Mouse (Mus musculus) midbrain, embryonic 15.5 days (tissue): ENCODE results near the gene Peak1. TPM values are rescaled to one million over a fixed set of nuclear protein-coding genes. Genes with fewer than 3 reads are reported as not detected.

Experiments
- ATAC-seq: fragments of 200-750 bp; cut with Nextera tagmentation; replicated peaks from 2 replicates; pipeline ENCODE4 v1.8.0; 2017; ENCODE audit warnings: moderate TSS enrichment
- H3K27ac ChIP-seq: fragments of 300-500 bp; sonication (generic); 2 replicates; pipeline ENCODE4 v1.5.1; 2015; ENCODE audit warnings: mild to moderate bottlenecking, inconsistent platforms
- H3K27me3 ChIP-seq: fragments of 300-500 bp; sonication (generic); replicated peaks from 2 replicates; pipeline ENCODE4 v1.6.1; 2015; ENCODE audit warnings: inconsistent platforms
- H3K36me3 ChIP-seq: fragments of 300-500 bp; sonication (generic); replicated peaks from 2 replicates; pipeline ENCODE4 v1.6.1; 2015; ENCODE audit warnings: inconsistent platforms
- H3K4me1 ChIP-seq: fragments of 300-500 bp; sonication (generic); 2 replicates; pipeline ENCODE4 v1.6.1; 2015; ENCODE audit warnings: inconsistent platforms
- H3K4me2 ChIP-seq: fragments of 300-500 bp; sonication (generic); 2 replicates; pipeline ENCODE4 v1.6.1; 2015; ENCODE audit warnings: inconsistent platforms, mild to moderate bottlenecking, moderate library complexity
- H3K4me3 ChIP-seq: fragments of 300-500 bp; sonication (generic); 2 replicates; pipeline ENCODE4 v1.5.1; 2015; ENCODE audit warnings: mild to moderate bottlenecking, inconsistent platforms
- H3K9ac ChIP-seq: fragments of 300-500 bp; sonication (generic); 2 replicates; pipeline ENCODE4 v1.6.1; 2015; ENCODE audit warnings: mild to moderate bottlenecking, inconsistent platforms
- H3K9me3 ChIP-seq: fragments of 300-500 bp; sonication (generic); 2 replicates; pipeline ENCODE4 v1.6.1; 2016; ENCODE audit warnings: inconsistent platforms
- WGBS: fragments of 180-500 bp; shearing (Covaris S2); methylation state at CpG from one replicate; pipeline ENCODE4 v1.1.7; 2015; ENCODE audit warnings: mixed read lengths; 5-methylcytosine and 5-hydroxymethylcytosine counted together
- polyA plus RNA-seq: library from polyadenylated mRNA; unstranded; fragments of >200 nt; fragmentation: Nextera tagmentation; extraction: Ambion mirVana; gene quantifications from 2 replicates; pipeline ENCODE4 v1.2.1, GENCODE M21; 2015

The Peak1 gene
- polyA plus RNA-seq, 1 experiment from 2014 or later, result 4.4 TPM

DNA sequence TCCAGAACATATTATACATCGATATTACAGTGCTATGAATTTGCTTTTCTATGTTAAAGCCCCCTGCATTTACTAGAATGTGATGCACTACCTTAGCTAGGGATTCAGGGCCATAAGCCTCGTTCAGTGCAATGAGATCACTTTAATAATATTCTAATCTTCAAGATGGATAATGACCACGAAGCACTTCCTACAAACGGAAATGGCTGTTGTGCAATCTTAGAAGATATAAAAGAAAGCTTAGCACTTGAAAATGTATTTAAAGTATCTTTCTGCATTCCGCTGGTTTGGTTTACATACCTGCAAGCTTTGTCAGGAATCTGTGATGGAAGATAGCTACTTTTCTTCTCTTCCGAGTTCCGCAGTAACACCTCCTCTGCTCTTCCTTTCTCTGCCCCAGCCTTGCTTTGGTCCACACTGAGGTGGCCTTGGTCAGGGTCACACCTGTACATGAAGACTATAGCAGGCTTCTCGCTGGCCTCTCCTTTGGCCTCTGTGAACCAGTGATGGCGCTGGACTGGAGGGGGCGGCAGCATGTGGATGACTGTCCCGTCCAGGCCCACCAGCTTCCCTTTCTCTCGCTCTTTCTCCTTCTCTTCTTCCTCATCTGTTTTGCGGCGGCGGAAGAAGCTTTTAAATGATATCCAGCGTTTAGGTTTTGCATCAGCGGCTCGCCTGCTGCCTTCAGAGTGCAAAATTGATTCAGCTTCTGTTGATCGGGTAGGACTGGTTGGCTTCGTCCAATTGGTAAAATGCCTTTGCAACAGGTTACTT is 160.5 kb downstream of the Peak1 start:
- no peak overlapping the region for H3K9ac ChIP-seq
- peaks cover 3% of the 10 kb centered on the region; the same call in 1 of the 2 replicates for H3K36me3 ChIP-seq
- H3K27me3 ChIP-seq, result no peaks in the 10 kb centered on the region
- no peak overlapping the region for H3K27ac ChIP-seq
- no peak for ATAC-seq
- 93% methylated on average over 20 of the region's 20 CpGs for WGBS
- no peaks in the 10 kb centered on the region for H3K4me1 ChIP-seq
- H3K9me3 ChIP-seq, result peaks cover 6% of the 10 kb centered on the region
- H3K4me3 ChIP-seq, result no peak overlapping the region
- no peak overlapping the region for H3K4me2 ChIP-seq

DNA sequence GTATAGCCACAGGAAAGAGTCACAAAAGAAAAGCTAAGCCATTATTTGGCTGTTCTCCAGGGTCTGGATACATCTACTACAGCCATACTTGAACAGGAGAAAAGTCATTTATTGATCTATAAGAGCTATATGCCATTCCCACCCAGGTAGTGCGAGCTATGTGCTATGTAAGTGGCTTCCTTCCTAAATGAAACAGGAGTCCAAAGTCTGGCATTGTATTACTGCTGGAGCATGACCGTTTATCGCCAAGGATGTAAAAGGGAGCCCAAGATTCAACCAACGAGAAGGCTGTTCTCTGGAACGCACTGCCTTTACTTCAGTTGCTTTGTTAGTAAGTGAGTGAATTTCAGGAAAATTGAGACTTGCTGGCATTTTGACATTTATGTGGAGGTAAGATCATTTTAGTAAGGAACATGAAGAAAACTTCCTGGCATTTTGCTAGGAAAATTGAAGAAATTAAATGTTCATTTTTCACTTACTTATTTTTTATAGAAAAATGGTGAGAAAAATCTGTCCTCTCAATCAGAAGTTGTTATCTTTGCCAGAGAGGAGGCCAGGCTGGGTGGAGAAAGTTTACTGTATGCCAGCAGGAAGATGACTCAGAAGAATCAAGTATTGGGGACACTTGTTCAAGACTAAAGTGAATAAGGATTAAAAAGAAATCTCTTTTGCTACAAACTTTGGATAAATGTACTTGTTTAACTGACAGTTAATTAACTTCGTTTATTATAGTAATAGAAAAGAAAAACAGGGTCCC is 162.0 kb downstream of the Peak1 start:
- no peak for ATAC-seq
- Histone ChIP-seq H3K9me3 (peaks cover 6% of the 10 kb centered on the region), H3K4me2 (no peak overlapping the region), H3K4me1 (no peaks in the 10 kb centered on the region), H3K4me3 (no peak overlapping the region), H3K9ac (no peak overlapping the region), H3K36me3 (peaks cover 3% of the 10 kb centered on the region; the same call in 1 of the 2 replicates), H3K27ac (no peak overlapping the region), H3K27me3 (no peaks in the 10 kb centered on the region)
- 84% methylated on average over 6 of the region's 6 CpGs for WGBS

DNA sequence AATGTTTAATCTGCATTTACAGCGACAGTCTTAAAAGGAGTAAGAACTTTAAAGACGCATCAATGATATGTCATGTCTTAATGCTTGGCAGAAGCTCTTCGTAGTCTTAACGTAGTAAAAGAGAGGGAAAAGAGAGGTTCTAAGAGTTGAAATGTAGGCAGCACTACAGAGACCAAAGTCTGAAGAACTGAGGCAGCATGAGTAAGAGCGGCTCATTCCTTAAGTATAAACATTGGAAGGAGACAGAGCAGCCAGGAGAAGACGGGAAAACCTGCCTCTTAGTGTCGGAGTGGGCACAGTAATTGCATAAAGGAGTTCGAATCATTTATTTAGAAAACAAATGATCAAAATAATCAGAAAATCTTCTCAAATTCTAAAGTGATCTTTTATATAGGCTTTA is 173.5 kb downstream of the Peak1 start:
- 83% methylated on average over 8 of the region's 8 CpGs for WGBS

DNA sequence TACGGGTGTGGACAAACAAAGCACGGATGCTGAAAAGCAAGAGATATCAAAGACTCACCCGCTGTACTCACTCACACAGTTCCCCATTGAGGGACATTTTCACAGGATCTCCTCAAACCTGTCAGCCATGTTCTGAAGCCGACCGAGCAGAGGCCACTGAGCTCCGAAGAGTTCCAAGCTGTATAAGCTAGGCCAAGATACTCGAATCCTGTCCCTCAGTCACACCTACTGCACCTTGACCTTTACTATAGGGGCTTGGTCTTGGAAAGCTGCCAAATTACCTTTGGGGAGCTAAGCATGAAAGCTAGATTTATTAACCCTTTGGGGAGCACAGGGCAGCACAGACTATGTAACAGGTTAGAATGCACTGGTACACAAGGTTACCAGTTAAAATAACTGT is 174.0 kb downstream of the Peak1 start:
- Histone ChIP-seq H3K9me3 (no peaks in the 10 kb centered on the region), H3K4me1 (no peaks in the 10 kb centered on the region), H3K9ac (no peak overlapping the region), H3K27ac (no peak overlapping the region), H3K4me3 (no peak overlapping the region), H3K27me3 (no peaks in the 10 kb centered on the region), H3K36me3 (no peaks in the 10 kb centered on the region), H3K4me2 (no peak overlapping the region)
- ATAC-seq, result no peak
- WGBS, result 90% methylated on average over 7 of the region's 7 CpGs

More for the DNA sequence above, 173.5 kb downstream of the Peak1 start:
- ATAC-seq, result no peak
- Histone ChIP-seq H3K9ac (no peak overlapping the region), H3K4me3 (no peak overlapping the region), H3K4me2 (no peak overlapping the region), H3K27me3 (no peaks in the 10 kb centered on the region), H3K4me1 (no peaks in the 10 kb centered on the region), H3K27ac (no peak overlapping the region), H3K9me3 (no peaks in the 10 kb centered on the region), H3K36me3 (no peaks in the 10 kb centered on the region)

DNA sequence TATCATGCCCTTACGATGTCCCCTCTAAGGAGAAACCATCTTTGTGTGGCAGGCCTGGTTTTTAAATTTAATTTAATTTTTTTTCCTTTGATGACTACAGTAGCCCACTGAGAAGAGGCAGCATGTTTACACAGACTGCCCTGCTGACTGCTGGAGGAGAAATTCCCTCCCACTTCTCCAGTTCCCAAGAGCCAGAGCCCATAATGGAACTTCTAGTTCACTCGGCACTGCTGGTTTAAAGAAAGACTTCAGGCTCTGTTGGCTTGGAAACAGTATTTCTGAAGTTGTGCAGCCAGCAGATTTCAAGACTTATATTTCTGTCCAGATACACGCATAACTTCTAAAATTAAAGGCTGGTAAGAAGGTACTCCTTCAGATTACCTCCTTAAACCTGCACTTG is 175.2 kb downstream of the Peak1 start:
- H3K27ac ChIP-seq, result no peak overlapping the region
- H3K4me2 ChIP-seq, result no peak overlapping the region
- ATAC-seq, result no peak
- H3K4me1 ChIP-seq, result no peaks in the 10 kb centered on the region
- no peaks in the 10 kb centered on the region for H3K36me3 ChIP-seq
- H3K9me3 ChIP-seq, result no peaks in the 10 kb centered on the region
- H3K4me3 ChIP-seq, result no peak overlapping the region
- H3K9ac ChIP-seq, result no peak overlapping the region
- no peaks in the 10 kb centered on the region for H3K27me3 ChIP-seq
- 71% methylated on average over 3 of the region's 3 CpGs for WGBS

DNA sequence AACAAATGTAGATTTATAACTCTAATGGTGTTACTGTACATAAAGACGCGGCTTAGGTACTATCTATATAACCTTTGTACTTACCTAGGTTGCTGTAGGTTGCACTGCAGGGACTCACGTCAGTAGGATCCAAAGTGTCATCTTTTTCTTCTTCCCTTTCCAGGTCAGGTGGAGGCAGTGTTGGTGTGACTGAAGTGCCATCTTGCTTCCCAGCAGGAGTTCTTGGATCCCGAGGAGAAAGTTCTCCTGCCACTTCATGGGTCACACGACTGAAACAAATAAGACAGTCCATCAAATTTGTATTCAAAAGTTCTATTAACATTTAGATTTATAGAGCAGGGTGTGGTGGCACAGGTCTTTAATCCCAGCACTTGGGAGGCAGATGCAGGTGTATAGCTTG is 176.8 kb downstream of the Peak1 start:
- H3K9me3 ChIP-seq, result no peaks in the 10 kb centered on the region
- H3K36me3 ChIP-seq, result no peaks in the 10 kb centered on the region
- H3K9ac ChIP-seq, result no peak overlapping the region
- 90% methylated on average over 5 of the region's 5 CpGs for WGBS
- ATAC-seq, result no peak
- H3K27me3 ChIP-seq, result no peaks in the 10 kb centered on the region
- H3K4me3 ChIP-seq, result no peak overlapping the region
- H3K4me1 ChIP-seq, result no peaks in the 10 kb centered on the region
- H3K4me2 ChIP-seq, result no peak overlapping the region
- no peak overlapping the region for H3K27ac ChIP-seq

DNA sequence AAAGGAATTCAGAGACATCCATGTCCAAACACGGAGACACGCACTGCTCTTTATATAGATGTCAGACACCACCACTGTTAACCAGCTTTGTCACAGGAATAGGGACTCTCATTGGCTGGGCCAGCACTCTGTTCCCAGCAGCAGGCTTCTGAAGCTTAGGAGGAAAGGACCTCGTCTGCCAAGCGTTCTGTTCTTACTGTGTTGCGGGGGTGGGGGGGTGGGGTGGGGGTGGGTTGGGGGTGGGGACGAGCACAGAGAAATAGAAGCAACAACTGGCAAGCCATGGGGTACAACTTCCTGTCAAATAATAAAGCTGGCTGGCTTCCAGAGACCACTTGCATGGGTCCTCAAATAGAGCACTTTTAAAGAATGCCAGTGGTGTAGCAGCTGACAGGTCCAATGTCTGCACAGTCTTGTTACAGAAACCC is 182.0 kb downstream of the Peak1 start:
- H3K9ac ChIP-seq, result no peak overlapping the region
- 17% methylated on average over 6 of the region's 6 CpGs for WGBS
- no peak for ATAC-seq
- H3K4me1 ChIP-seq, result 0 out of 2 replicates have a peak, but pooled peaks cover 3% of the 10 kb centered on the region
- H3K27me3 ChIP-seq, result no peaks in the 10 kb centered on the region
- H3K4me2 ChIP-seq, result no peak overlapping the region
- no peaks in the 10 kb centered on the region for H3K9me3 ChIP-seq
- no peaks in the 10 kb centered on the region for H3K36me3 ChIP-seq
- H3K4me3 ChIP-seq, result no peak overlapping the region
- no peak overlapping the region for H3K27ac ChIP-seq

DNA sequence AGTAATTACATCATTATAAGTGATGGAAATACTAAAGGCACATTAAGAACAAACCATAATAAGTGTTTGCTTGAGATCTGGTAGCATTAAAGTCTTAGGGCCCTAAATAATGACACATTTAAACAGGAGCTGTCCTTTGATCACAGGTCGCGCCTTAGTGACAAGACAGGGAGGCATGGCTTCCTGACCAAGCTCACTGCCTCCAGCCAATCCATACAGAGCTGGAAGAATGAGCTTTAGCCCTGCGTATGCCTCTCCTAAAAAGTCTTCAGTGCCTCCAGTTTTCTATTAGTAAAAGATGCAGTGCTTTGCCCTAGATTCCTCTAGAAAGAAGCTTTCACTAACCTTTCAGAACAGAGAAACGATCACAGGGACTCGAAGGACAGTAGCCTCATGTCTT is 182.6 kb downstream of the Peak1 start:
- H3K4me1 ChIP-seq, result 0 out of 2 replicates have a peak, but pooled peaks cover 3% of the 10 kb centered on the region
- H3K36me3 ChIP-seq, result no peaks in the 10 kb centered on the region
- no peaks in the 10 kb centered on the region for H3K9me3 ChIP-seq
- H3K9ac ChIP-seq, result no peak overlapping the region
- H3K27ac ChIP-seq, result no peak overlapping the region; the same call in 1 of the 2 replicates
- ATAC-seq, result no peak
- H3K27me3 ChIP-seq, result no peaks in the 10 kb centered on the region
- no peak overlapping the region for H3K4me3 ChIP-seq
- 69% methylated on average over 5 of the region's 5 CpGs for WGBS
- H3K4me2 ChIP-seq, result no peak overlapping the region

DNA sequence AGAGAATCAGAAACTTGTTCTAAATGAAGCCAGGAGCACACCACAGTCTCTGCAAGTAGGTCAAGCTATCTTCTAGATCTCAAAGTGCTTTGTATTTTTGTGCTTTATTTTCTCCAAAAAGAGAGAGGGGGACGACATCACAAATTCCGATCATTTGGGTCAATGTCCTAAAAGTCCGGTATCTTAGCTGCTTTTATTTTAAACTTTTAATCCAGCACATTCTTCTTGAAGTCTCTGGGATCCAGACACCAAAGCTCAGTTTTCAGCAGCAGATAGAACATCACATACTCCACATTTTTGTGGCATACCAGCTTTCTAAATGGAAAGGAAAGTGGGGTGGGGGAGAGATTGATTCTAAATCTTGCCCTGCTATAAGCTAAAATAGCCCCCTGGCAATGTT is 183.3 kb downstream of the Peak1 start:
- Histone ChIP-seq H3K27me3 (no peaks in the 10 kb centered on the region), H3K36me3 (no peaks in the 10 kb centered on the region), H3K4me2 (no peak overlapping the region), H3K4me1 (0 out of 2 replicates have a peak, but pooled peaks cover 3% of the 10 kb centered on the region), H3K27ac (no peak overlapping the region), H3K9ac (no peak overlapping the region), H3K4me3 (no peak overlapping the region), H3K9me3 (no peaks in the 10 kb centered on the region)
- WGBS, result 97% methylated on average over 3 of the region's 3 CpGs
- no peak for ATAC-seq

DNA sequence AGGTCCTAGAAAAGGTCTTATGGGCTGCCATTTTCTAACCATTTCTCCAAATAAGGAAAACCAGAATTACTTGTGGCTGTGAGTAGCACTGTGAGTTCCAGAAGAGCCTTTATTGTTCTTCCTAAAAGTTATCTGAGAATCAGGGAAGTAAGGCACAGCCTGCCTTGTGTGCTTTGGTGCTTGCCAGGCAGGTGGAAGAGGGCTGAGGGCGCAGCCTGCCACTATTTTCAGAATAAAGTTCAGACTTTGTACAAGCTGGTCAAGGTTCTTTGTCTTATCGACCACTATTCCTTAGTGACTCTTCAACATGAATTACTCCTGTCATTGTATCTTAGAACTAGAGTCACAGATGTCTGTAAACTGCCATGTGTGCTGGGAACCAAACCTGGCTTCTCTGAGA is 184.6 kb downstream of the Peak1 start:
- Histone ChIP-seq H3K9me3 (no peaks in the 10 kb centered on the region), H3K27me3 (no peaks in the 10 kb centered on the region), H3K4me3 (no peak overlapping the region), H3K27ac (no peak overlapping the region), H3K9ac (no peak overlapping the region), H3K36me3 (no peaks in the 10 kb centered on the region), H3K4me1 (0 out of 2 replicates have a peak, but pooled peaks cover 3% of the 10 kb centered on the region), H3K4me2 (no peak overlapping the region)
- no peak for ATAC-seq
- WGBS, result 83% methylated on average over 2 of the region's 2 CpGs

DNA sequence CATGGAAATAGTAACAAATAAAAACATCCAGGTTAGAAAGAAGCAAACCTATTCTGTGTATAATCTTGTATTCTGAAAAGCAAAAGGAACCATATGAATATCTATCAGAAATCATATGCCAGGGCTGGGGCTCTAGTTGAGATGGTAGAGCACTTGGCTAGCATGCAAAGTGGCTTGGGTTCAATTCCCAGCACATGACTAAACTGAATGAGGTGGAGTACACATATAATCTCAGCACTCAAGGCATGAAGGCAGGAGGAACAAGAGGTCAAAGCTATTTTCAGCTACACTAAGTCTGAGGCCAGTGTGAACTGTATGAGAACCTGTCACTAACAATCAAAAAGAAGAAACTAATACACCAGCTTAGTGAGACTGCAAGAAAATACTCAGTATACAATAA is 187.0 kb downstream of the Peak1 start:
- H3K4me1 ChIP-seq, result 0 out of 2 replicates have a peak, but pooled peaks cover 3% of the 10 kb centered on the region
- H3K9ac ChIP-seq, result no peak overlapping the region
- H3K27ac ChIP-seq, result no peak overlapping the region
- H3K4me3 ChIP-seq, result no peak overlapping the region
- no peaks in the 10 kb centered on the region for H3K27me3 ChIP-seq
- no peaks in the 10 kb centered on the region for H3K9me3 ChIP-seq
- ATAC-seq, result no peak
- no peak overlapping the region for H3K4me2 ChIP-seq
- H3K36me3 ChIP-seq, result no peaks in the 10 kb centered on the region

DNA sequence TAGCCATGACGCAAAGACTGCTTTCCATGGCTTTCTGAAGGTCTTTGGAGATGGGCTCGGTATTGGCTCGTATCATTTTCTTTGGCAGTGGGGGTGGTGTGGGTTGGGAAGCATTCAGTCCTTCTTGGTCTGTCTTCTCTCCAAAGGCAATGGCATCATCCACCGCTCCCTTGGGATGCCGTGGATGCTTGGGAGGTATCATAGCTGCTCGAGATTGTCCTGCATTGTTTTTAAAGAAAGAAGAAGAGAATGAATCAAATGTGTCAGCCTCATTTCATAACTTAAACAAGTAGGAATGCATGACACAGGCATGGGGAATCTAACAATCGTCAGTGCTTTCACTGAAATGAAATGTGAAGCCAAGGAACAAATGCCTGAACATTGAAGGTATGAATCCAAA is 190.2 kb downstream of the Peak1 start:
- Histone ChIP-seq H3K9ac (no peak overlapping the region), H3K27me3 (no peaks in the 10 kb centered on the region; the same call in 1 of the 2 replicates), H3K27ac (no peak overlapping the region), H3K36me3 (no peaks in the 10 kb centered on the region), H3K4me1 (no peaks in the 10 kb centered on the region), H3K4me2 (no peak overlapping the region), H3K9me3 (no peaks in the 10 kb centered on the region), H3K4me3 (no peak overlapping the region)
- WGBS, result 90% methylated on average over 7 of the region's 7 CpGs
- ATAC-seq, result no peak
